Mouse (Mus musculus): ENCODE measurements around the gene Bmp8b. TPM values are rescaled to one million over a fixed set of nuclear protein-coding genes. Genes with fewer than 3 reads are reported as not detected.

Gene Bmp8b
- polyA plus RNA-seq, 2 experiments from 2014 or later = 0.28 TPM; not detected in 1

Other genes starting within 250 kb of the Bmp8b start
- gene Cap1, start 219.1 kb upstream of the Bmp8b start, polyA plus RNA-seq (2017; shearing (Covaris generic)) = 100 to 1,000 TPM; 298 to 352 TPM
- 1 to 10 TPM in 1 of 2 experiments, under 1 TPM in 1; 0.93 to 1.5 TPM for gene Mfsd2a, start 144.0 kb upstream of the Bmp8b start, polyA plus RNA-seq (2017; shearing (Covaris generic))
- not detected for gene Mycl, start 109.5 kb upstream of the Bmp8b start, polyA plus RNA-seq (2017; shearing (Covaris generic))
- gene Trit1, start 88.6 kb upstream of the Bmp8b start, polyA plus RNA-seq (2017; shearing (Covaris generic)) = 10 to 100 TPM; 16.0 to 21.2 TPM
- gene Oxct2b, start 11.1 kb downstream of the Bmp8b start, polyA plus RNA-seq (2017; shearing (Covaris generic)) = not detected
- gene Ppie, start 34.8 kb downstream of the Bmp8b start, polyA plus RNA-seq (2017; shearing (Covaris generic)) = 100 to 1,000 TPM; 104 to 139 TPM
- not detected for gene Hpcal4, start 78.1 kb downstream of the Bmp8b start, polyA plus RNA-seq (2017; shearing (Covaris generic))
- not detected for gene Nt5c1a, start 96.3 kb downstream of the Bmp8b start, polyA plus RNA-seq (2017; shearing (Covaris generic))
- not detected for gene Heyl, start 128.4 kb downstream of the Bmp8b start, polyA plus RNA-seq (2017; shearing (Covaris generic))
- 10 to 100 TPM; 10.3 to 17.7 TPM for gene Pabpc4, start 157.2 kb downstream of the Bmp8b start, polyA plus RNA-seq (2017; shearing (Covaris generic))
- gene Oxct2a, start 218.5 kb downstream of the Bmp8b start, polyA plus RNA-seq (2017; shearing (Covaris generic)) = not detected
- gene Bmp8a, start 238.1 kb downstream of the Bmp8b start, polyA plus RNA-seq (2017; shearing (Covaris generic)) = not detected

All from CD4-positive, CD25-positive, alpha-beta regulatory T cell, adult 4 months (primary cell).